Mouse (Mus musculus): ENCODE data around the gene Btbd35f12.
"Not testable (repeated sequence)": the region's sequence is repeated elsewhere in the genome, so short reads cannot be mapped to it uniquely, and the experiment has no call there.

Gene Btbd35f12

GRCm38 (mm10) chrX:33313079-33313478 lies at the start of gene Btbd35f12:
Btbd35f12 (plus strand) TSS chrX:33313379.
- not testable (repeated sequence) for DNase-seq (ENCODE audit: low spot score)

- peak; percentile 0 for DNase-seq (ENCODE audit: low spot score)
Observed at GRCm38 (mm10) chrX:33353254-33353653, 40.1 kb downstream of the Btbd35f12 start.

Measured in yolk sac, embryonic 10.5 days (tissue).